Mouse (Mus musculus): Measurements from ENCODE around the gene Styk1.

DNA sequence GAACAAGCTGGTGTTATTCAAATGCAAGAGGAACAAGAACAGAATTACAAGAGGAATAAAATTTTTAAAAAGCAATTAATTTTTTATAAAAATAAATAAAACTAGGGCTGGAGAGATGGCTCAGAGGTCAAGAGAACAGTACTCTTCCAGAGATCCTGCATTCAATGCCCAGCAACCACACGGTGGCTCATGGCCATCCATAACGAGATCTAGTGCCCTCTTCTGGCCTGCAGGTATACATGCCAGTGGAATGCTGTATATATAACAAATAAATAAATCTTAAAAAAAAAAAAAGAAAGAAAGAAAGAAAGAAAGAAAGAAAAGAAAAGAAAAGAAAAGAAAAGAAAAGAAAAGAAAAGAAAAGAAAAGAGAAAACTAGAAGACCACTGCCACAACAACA lies 63.0 kb downstream of the Styk1 start:
- TF ChIP-seq CTCF (IDR thresholded peaks at IDR 0.05; ENCODE audit: insufficient read depth, low read depth, low read length) (no peak), POLR2A (IDR thresholded peaks at IDR 0.05; ENCODE audit: insufficient read depth, low read depth, low read length) (no peak)

Data from olfactory bulb, adult 2 months (tissue).